8 mouse cellular contexts compared by ENCODE assay signal in genomic region chr3:17794251-17795061, GRCm38 (mm10).
A peak's percentile ranks its signal among the peaks of the same experiment; 100 is the strongest.
DNase-seq lines count a peak whose midpoint lies in the region; ATAC-seq and TF ChIP-seq lines count a peak whose summit lies in the region.

No protein-coding gene starts in this region.

- H3K4me3 ChIP-seq in lung, embryonic 14.5 days (ENCODE audit: low read depth, low read length) = peak overlapping the region; percentile 5
- H3K4me3 ChIP-seq in forebrain, embryonic 11.5 days (ENCODE audit: low read depth, low read length) = peak overlapping the region; percentile 62
- H3K4me3 ChIP-seq in neural tube, embryonic 12.5 days = peak overlapping the region; percentile 74

- TF ChIP-seq CTCF in lung, embryonic 14.5 days (IDR thresholded peaks at IDR 0.05; ENCODE audit: low read depth) = no peak

- H3K4me1 ChIP-seq in lung, embryonic 14.5 days (ENCODE audit: insufficient read depth) = no peaks in the 10 kb centered on the region
- peaks cover 13% of the 10 kb centered on the region for H3K4me1 ChIP-seq in forebrain, embryonic 11.5 days (replicated peaks; ENCODE audit: control insufficient read depth, insufficient read depth, low read length)
- H3K4me1 ChIP-seq in neural tube, embryonic 12.5 days = 0 out of 2 replicates have a peak, but pooled peaks cover 7% of the 10 kb centered on the region

- ATAC-seq in lung, embryonic 14.5 days (ENCODE audit: insufficient read depth) = no peak
- ATAC-seq in forebrain, embryonic 11.5 days (replicated peaks; ENCODE audit: low FRiP score) = peak; percentile 16
- ATAC-seq in neural tube, embryonic 12.5 days (ENCODE audit: low FRiP score, low read depth) = peak; percentile 21; the same call in 1 of the 2 replicates

- no peak for DNase-seq in lung, embryonic 14.5 days
- no peak for DNase-seq in lung, postnatal 25 days (ENCODE audit: low spot score)
- peak; percentile 68 for DNase-seq in forebrain, embryonic 11.5 days (ENCODE audit: low spot score)
- DNase-seq in layer of hippocampus, adult 9-11 months = peak; percentile 65
- DNase-seq in gastrocnemius, adult 18-20 months (ENCODE audit: low spot score) = no peak
- no peak for DNase-seq in kidney, adult 8-10 months
- DNase-seq in adrenal gland, postnatal 25 days = no peak

- no peaks in the 10 kb centered on the region for H3K9me3 ChIP-seq in lung, embryonic 14.5 days (ENCODE audit: low read depth, low read length)
- no peaks in the 10 kb centered on the region for H3K9me3 ChIP-seq in forebrain, embryonic 11.5 days (ENCODE audit: control insufficient read depth, low read length)
- H3K9me3 ChIP-seq in neural tube, embryonic 12.5 days = no peaks in the 10 kb centered on the region

- no peak overlapping the region for H3K9ac ChIP-seq in lung, embryonic 14.5 days
- H3K9ac ChIP-seq in forebrain, embryonic 11.5 days (ENCODE audit: low read length) = peak overlapping the region; percentile 96
- peak overlapping the region; percentile 99 for H3K9ac ChIP-seq in neural tube, embryonic 12.5 days

- H3K36me3 ChIP-seq in lung, embryonic 14.5 days (ENCODE audit: insufficient read depth) = no peaks in the 10 kb centered on the region
- H3K36me3 ChIP-seq in forebrain, embryonic 11.5 days (ENCODE audit: control insufficient read depth, insufficient read depth, low read length) = 0 out of 2 replicates have a peak, but pooled peaks cover 5% of the 10 kb centered on the region
- peaks cover 14% of the 10 kb centered on the region for H3K36me3 ChIP-seq in neural tube, embryonic 12.5 days

- no peak overlapping the region for H3K27ac ChIP-seq in lung, embryonic 14.5 days (ENCODE audit: low read depth)
- peak overlapping the region; percentile 95 for H3K27ac ChIP-seq in forebrain, embryonic 11.5 days (ENCODE audit: low read depth, low read length)
- H3K27ac ChIP-seq in neural tube, embryonic 12.5 days = peak overlapping the region; percentile 99

- H3K27me3 ChIP-seq in lung, embryonic 14.5 days (ENCODE audit: insufficient read depth, low read length) = peaks cover 73% of the 10 kb centered on the region
- H3K27me3 ChIP-seq in forebrain, embryonic 11.5 days (ENCODE audit: control insufficient read depth, insufficient read depth, low read length) = no peaks in the 10 kb centered on the region
- no peaks in the 10 kb centered on the region for H3K27me3 ChIP-seq in neural tube, embryonic 12.5 days (replicated peaks)

- peak overlapping the region; percentile 29 for H3K4me2 ChIP-seq in lung, embryonic 14.5 days
- peak overlapping the region; percentile 52 for H3K4me2 ChIP-seq in forebrain, embryonic 11.5 days (ENCODE audit: low read depth, low read length, severe bottlenecking)
- peak overlapping the region; percentile 64 for H3K4me2 ChIP-seq in neural tube, embryonic 12.5 days (replicated peaks)

- under 1% methylated on average over 46 of the region's 46 CpGs for WGBS in lung, embryonic 14.5 days
- under 1% methylated on average over 46 of the region's 46 CpGs for WGBS in forebrain, embryonic 11.5 days
- WGBS in neural tube, embryonic 12.5 days = under 1% methylated on average over 46 of the region's 46 CpGs

Comparison
In these comparisons a context has a peak if more than half of its experiments do, and no peak if none do; other contexts are left out.
1. DNase-seq: peak in forebrain, embryonic 11.5 days (single experiment) and layer of hippocampus, adult 9-11 months (single experiment); none in lung, embryonic 14.5 days (single experiment), lung, postnatal 25 days (single experiment), gastrocnemius, adult 18-20 months (single experiment), kidney, adult 8-10 months (0 of 2) and adrenal gland, postnatal 25 days (single experiment).
2. H3K4me3 ChIP-seq: peak in every context shown above with its lines; median percentile 74 in neural tube, embryonic 12.5 days; 62 in forebrain, embryonic 11.5 days; 5 in lung, embryonic 14.5 days.
3. Peak in every context shown above with its lines, with median percentiles within 50 percentile points of each other: H3K4me2 ChIP-seq.